Mouse (Mus musculus) heart, postnatal 0 days (tissue): ENCODE results near the gene Patl1.

Source experiments
- CTCF ChIP-seq: IDR thresholded peaks from 2 replicates; pipeline ENCODE4 v1.5.1; 2016; ENCODE audit warnings: antibody characterized with exemption, control low read depth, low read depth
- EP300 ChIP-seq: IDR thresholded peaks from 2 replicates; pipeline ENCODE4 v1.6.1; 2016; ENCODE audit warnings: antibody characterized with exemption, low read depth

GRCm38 (mm10) chr19:11875006-11875405 lies 37.2 kb upstream of the Patl1 start, which contains the start of gene Olfr1419:
- TF ChIP-seq CTCF, result no peak
- TF ChIP-seq EP300, result no peak
